Mouse (Mus musculus): ENCODE measurements around the gene Mgst3. TPM values are rescaled to one million over a fixed set of nuclear protein-coding genes. Genes with fewer than 3 reads are reported as not detected.

Mgst3 gene
- 114 and 119 TPM in 2 replicates for polyA plus RNA-seq (2012; ENCODE audit: insufficient read depth, insufficient read length, missing spikeins)

GRCm38 (mm10) chr1:167393683-167394492 is at the start of gene Mgst3:
Gene Mgst3 (minus strand): TSS chr1:167393841.
- H3K4me1 ChIP-seq (ENCODE audit: control insufficient read depth, insufficient read depth, insufficient read length, low read length) = peaks cover 3% of the 10 kb centered on the region; the same call in 1 of the 2 replicates
- H3K27ac ChIP-seq (replicated peaks; ENCODE audit: low read depth, low read length) = peak within 1 kb of the TSS; percentile 66
- H3K4me3 ChIP-seq (ENCODE audit: insufficient read depth, low read depth, low read length) = peak within 1 kb of the TSS; percentile 90

GRCm38 (mm10) chr1:167438231-167438885 is 44.7 kb upstream of the Mgst3 start:
- Histone ChIP-seq H3K4me1 (ENCODE audit: control insufficient read depth, insufficient read depth, insufficient read length, low read length) (no peaks in the 10 kb centered on the region), H3K27ac (replicated peaks; ENCODE audit: low read depth, low read length) (no peak overlapping the region), H3K4me3 (ENCODE audit: insufficient read depth, low read depth, low read length) (no peak overlapping the region)

DNA sequence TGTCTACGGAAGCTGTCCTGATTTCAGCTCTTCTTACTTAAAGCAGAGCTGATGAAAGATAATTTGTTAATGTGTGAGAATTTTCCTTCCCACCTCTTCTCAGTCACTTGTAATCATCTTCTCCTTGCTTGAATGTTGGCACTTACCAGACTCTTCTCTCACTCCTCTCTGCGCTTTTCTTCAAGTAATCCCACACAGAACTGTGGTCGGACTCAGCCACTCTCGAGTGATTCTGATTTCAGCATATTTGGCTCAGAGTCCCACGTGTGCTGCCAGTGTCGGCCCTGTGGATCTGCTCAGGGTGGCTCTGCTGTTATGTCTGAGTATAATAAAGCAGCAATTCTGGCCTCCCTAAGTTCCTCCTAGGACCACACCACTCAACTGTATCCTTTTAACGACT is 43.5 kb upstream of the Mgst3 start:
- no peak overlapping the region for H3K27ac ChIP-seq (replicated peaks; ENCODE audit: low read depth, low read length)
- H3K4me3 ChIP-seq (ENCODE audit: insufficient read depth, low read depth, low read length) = no peak overlapping the region
- no peaks in the 10 kb centered on the region for H3K4me1 ChIP-seq (ENCODE audit: control insufficient read depth, insufficient read depth, insufficient read length, low read length)

GRCm38 (mm10) chr1:167436186-167436975 is 42.7 kb upstream of the Mgst3 start:
- H3K27ac ChIP-seq (replicated peaks; ENCODE audit: low read depth, low read length) = no peak overlapping the region
- no peak overlapping the region for H3K4me3 ChIP-seq (ENCODE audit: insufficient read depth, low read depth, low read length)
- no peaks in the 10 kb centered on the region for H3K4me1 ChIP-seq (ENCODE audit: control insufficient read depth, insufficient read depth, insufficient read length, low read length)

DNA sequence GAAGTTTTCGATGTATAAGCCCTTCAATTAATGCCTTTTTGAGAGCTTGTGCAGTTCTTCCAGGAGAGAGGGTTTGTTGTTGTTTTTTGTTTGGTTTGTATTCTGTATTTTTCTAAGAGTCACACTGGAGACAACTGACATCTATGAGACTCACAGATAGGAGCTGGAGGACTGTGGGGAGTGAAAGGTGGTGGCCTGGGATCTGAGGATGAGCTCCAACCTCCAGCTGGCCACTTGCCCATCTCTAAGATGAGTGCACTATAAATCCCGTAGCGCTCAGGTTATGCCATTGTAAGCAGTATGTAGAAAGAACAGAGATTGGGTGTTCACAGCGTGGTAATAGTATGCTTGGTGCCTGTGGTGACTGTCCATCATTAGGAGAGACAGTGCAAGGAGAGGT is 41.3 kb upstream of the Mgst3 start:
- Histone ChIP-seq H3K4me3 (ENCODE audit: insufficient read depth, low read depth, low read length) (no peak overlapping the region), H3K27ac (replicated peaks; ENCODE audit: low read depth, low read length) (no peak overlapping the region), H3K4me1 (ENCODE audit: control insufficient read depth, insufficient read depth, insufficient read length, low read length) (no peaks in the 10 kb centered on the region; the same call in 1 of the 2 replicates)

DNA sequence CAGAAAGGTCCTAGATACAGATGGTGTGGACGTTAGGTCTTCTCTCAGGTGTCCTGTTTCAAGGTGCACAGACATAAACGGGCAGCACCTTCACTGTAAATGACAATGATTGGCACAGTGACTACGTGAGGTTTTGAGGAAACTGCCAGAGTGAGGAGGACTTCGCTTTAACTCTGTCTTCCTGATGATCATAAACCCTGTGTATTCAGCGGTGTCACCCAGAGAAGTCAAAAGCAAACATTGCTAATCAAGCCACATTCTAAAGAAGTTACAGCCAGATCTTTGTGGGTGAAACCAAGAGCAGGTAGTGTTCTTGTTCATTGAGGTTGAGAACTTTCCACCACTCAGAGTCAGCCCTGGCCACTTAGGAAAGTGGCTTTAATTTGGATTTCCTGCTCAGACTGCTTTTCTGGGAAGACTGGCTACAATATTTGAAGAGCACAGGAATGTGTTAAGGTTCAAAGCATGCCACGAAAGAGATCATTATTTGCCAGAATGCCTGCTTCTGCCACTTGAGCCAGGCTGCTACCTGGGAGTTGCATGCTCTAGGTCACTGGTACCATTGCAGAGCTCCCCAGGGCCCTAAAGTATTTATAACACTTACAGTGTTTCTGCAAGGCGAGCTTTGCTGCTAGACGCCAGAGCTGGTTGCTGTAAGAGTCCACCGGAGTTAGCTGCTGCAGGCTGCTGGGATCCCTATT is 37.5 kb upstream of the Mgst3 start:
- Histone ChIP-seq H3K4me3 (ENCODE audit: insufficient read depth, low read depth, low read length) (no peak overlapping the region), H3K27ac (replicated peaks; ENCODE audit: low read depth, low read length) (no peak overlapping the region), H3K4me1 (ENCODE audit: control insufficient read depth, insufficient read depth, insufficient read length, low read length) (no peaks in the 10 kb centered on the region; the same call in 1 of the 2 replicates)

DNA sequence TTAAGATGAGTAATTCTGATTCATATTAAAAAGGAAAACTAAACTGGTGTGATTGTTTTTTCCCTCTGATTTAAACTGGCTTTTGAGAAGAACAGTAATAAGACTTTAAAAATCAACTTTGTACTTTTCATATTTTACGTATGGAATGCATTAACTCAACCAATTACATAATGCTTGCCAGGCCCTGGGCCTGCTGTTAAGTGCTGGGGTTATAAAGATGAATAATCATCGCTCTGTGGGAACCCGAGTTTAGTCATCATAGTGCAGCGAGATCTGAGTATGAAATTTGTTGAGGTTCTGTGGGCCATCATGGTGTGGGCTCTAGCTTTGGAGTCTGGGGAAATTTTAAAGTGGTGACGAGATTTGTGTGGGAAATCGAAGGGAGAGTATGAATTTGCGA is 33.0 kb upstream of the Mgst3 start:
- H3K27ac ChIP-seq (replicated peaks; ENCODE audit: low read depth, low read length) = no peak overlapping the region
- no peak overlapping the region for H3K4me3 ChIP-seq (ENCODE audit: insufficient read depth, low read depth, low read length)

GRCm38 (mm10) chr1:167425572-167425971 is 31.9 kb upstream of the Mgst3 start:
- Histone ChIP-seq H3K4me1 (ENCODE audit: control insufficient read depth, insufficient read depth, insufficient read length, low read length) (no peaks in the 10 kb centered on the region; the same call in 1 of the 2 replicates), H3K4me3 (ENCODE audit: insufficient read depth, low read depth, low read length) (no peak overlapping the region), H3K27ac (replicated peaks; ENCODE audit: low read depth, low read length) (no peak overlapping the region)

More for the DNA sequence above, 33.0 kb upstream of the Mgst3 start:
- H3K4me1 ChIP-seq (ENCODE audit: control insufficient read depth, insufficient read depth, insufficient read length, low read length) = no peaks in the 10 kb centered on the region; the same call in 1 of the 2 replicates

DNA sequence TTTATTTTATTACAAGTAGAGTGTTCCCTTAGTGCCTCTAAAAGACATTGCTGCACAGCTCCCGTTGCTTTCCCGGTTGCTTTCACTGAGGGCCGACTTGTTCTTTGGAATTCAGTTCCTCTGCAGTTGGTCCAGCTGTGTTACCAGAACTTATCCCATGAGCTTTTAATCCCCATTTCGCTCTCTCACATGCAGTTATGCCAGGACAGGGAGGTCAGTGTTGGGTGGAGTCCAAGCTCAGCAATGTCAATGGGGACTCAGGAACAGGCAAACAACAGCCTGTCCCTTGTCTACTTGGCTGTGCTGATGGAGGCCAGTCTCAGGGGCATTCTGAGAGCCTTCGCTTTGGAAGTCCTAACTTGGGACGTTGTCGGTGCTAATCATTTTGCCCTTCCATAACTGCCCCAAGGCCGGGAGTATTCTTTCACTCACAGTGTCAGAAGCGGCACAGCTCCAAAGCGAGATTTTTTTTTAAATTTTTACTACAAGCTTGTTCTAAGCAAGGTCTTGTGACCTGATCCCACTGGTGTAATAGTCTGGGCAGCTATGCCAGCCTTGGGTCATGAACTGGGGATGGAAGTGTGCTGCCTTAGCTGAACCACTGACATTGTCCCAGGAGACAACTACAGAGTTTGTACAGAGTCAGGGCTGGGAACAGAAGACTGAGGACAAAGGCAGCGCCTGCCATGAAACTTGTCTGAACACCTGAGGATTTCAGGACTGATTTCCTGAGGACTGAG is 29.0 kb upstream of the Mgst3 start:
- Histone ChIP-seq H3K27ac (replicated peaks; ENCODE audit: low read depth, low read length) (peak overlapping the region; percentile 60), H3K4me1 (ENCODE audit: control insufficient read depth, insufficient read depth, insufficient read length, low read length) (no peaks in the 10 kb centered on the region), H3K4me3 (ENCODE audit: insufficient read depth, low read depth, low read length) (no peak overlapping the region)

- H3K4me1 ChIP-seq (ENCODE audit: control insufficient read depth, insufficient read depth, insufficient read length, low read length) = no peaks in the 10 kb centered on the region
- no peak overlapping the region for H3K4me3 ChIP-seq (ENCODE audit: insufficient read depth, low read depth, low read length)
- no peak overlapping the region for H3K27ac ChIP-seq (replicated peaks; ENCODE audit: low read depth, low read length)
These were observed 21.2 kb upstream of the Mgst3 start for GRCm38 (mm10) chr1:167414846-167415245.

- H3K27ac ChIP-seq (replicated peaks; ENCODE audit: low read depth, low read length) = no peak overlapping the region
These were observed 18.5 kb upstream of the Mgst3 start for GRCm38 (mm10) chr1:167411991-167412715.

DNA sequence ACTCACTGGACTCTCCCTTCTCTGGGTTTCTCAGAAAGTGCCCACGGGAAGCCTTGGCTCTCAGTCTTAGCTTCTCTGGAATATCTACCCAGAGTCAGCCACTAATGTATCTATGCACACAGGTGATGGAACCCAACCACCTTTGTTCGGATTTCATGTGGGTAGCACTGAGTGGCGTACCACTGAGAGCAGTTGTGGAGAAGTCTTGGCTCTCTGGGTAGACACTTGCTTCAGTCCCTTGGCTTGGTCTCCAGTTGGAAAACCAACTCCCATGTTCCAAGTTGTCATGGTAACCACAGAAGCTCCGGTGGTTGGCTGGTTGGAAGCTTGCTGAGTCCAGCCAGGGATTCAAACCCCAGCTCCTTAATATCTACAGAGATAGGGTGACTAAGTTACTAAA is 16.0 kb upstream of the Mgst3 start:
- Histone ChIP-seq H3K4me3 (ENCODE audit: insufficient read depth, low read depth, low read length) (no peak overlapping the region), H3K4me1 (ENCODE audit: control insufficient read depth, insufficient read depth, insufficient read length, low read length) (no peaks in the 10 kb centered on the region), H3K27ac (replicated peaks; ENCODE audit: low read depth, low read length) (no peak overlapping the region)

More at GRCm38 (mm10) chr1:167411991-167412715, 18.5 kb upstream of the Mgst3 start:
- Histone ChIP-seq H3K4me1 (ENCODE audit: control insufficient read depth, insufficient read depth, insufficient read length, low read length) (no peaks in the 10 kb centered on the region), H3K4me3 (ENCODE audit: insufficient read depth, low read depth, low read length) (no peak overlapping the region)

- Histone ChIP-seq H3K27ac (replicated peaks; ENCODE audit: low read depth, low read length) (no peak overlapping the region), H3K4me1 (ENCODE audit: control insufficient read depth, insufficient read depth, insufficient read length, low read length) (no peaks in the 10 kb centered on the region), H3K4me3 (ENCODE audit: insufficient read depth, low read depth, low read length) (no peak overlapping the region)
These were observed 11.6 kb upstream of the Mgst3 start for GRCm38 (mm10) chr1:167405237-167405636.
